16 mouse cellular contexts compared by ENCODE assay signal in genomic region chr3:51118706-51119105, GRCm38 (mm10).
DNase-seq lines count a peak whose midpoint lies in the region; ATAC-seq and TF ChIP-seq lines count a peak whose summit lies in the region.
"Had no signal": no experiment of that assay in that cellular context is flagged by ENCODE, and none has a peak within 500 bp of the region (broad histone marks: within the 10 kb centered on the region; RNA-seq: fewer than 3 reads in every experiment).

No protein-coding gene starts in this region.

- ATAC-seq in kidney, embryonic 16.5 days (ENCODE audit: low FRiP score, low TSS enrichment) = no peak
- ATAC-seq in neural tube, embryonic 15.5 days (ENCODE audit: low FRiP score) = no peak
- ATAC-seq: forebrain, embryonic 15.5 days had no signal

- H3K9ac ChIP-seq in kidney, embryonic 16.5 days (replicated peaks; ENCODE audit: low read length) = no peak overlapping the region
- no peak overlapping the region for H3K9ac ChIP-seq in neural tube, embryonic 15.5 days (replicated peaks)
- H3K9ac ChIP-seq: forebrain, embryonic 15.5 days; heart, embryonic 15.5 days; hindbrain, embryonic 13.5 days; limb, embryonic 13.5 days had no signal

- no peaks in the 10 kb centered on the region for H3K4me1 ChIP-seq in kidney, adult 2 months (ENCODE audit: control insufficient read depth, insufficient read depth, low read length)
- H3K4me1 ChIP-seq in kidney, embryonic 16.5 days (ENCODE audit: insufficient read depth, low read length) = 0 out of 2 replicates have a peak, but pooled peaks cover 4% of the 10 kb centered on the region
- peaks cover 5% of the 10 kb centered on the region for H3K4me1 ChIP-seq in thymus, adult 2 months (replicated peaks; ENCODE audit: control insufficient read depth, insufficient read depth, low read length)
- peaks cover 8% of the 10 kb centered on the region for H3K4me1 ChIP-seq in neural tube, embryonic 15.5 days
- H3K4me1 ChIP-seq: heart, embryonic 15.5 days had no signal

- WGBS in kidney, adult 2 months = 66% methylated on average over 7 of the region's 7 CpGs
- 78% methylated on average over 7 of the region's 7 CpGs for WGBS in kidney, embryonic 16.5 days
- WGBS in thymus, adult 2 months = 15% methylated on average over 7 of the region's 7 CpGs
- 84% methylated on average over 7 of the region's 7 CpGs for WGBS in neural tube, embryonic 15.5 days

- H3K4me2 ChIP-seq in kidney, embryonic 16.5 days (replicated peaks; ENCODE audit: low read depth, low read length) = no peak overlapping the region
- H3K4me2 ChIP-seq in neural tube, embryonic 15.5 days = no peak overlapping the region
- H3K4me2 ChIP-seq: forebrain, embryonic 15.5 days; heart, embryonic 15.5 days; hindbrain, embryonic 13.5 days; limb, embryonic 13.5 days; midbrain, embryonic 11.5 days had no signal

- TF ChIP-seq CTCF in kidney, adult 2 months (conservative IDR thresholded peaks at IDR 0.05; ENCODE audit: insufficient read depth, insufficient read length, low read depth, low read length) = no peak
- TF ChIP-seq CTCF in thymus, adult 2 months (IDR thresholded peaks at IDR 0.05; ENCODE audit: borderline replicate concordance, control insufficient read depth, extremely low read depth, insufficient read depth, low read length, poor library complexity) = no peak

- no peak overlapping the region for H3K4me3 ChIP-seq in kidney, adult 2 months (ENCODE audit: insufficient read depth, low read depth, low read length)
- no peak overlapping the region for H3K4me3 ChIP-seq in kidney, embryonic 16.5 days (ENCODE audit: low read length)
- no peak overlapping the region for H3K4me3 ChIP-seq in thymus, adult 2 months (ENCODE audit: control insufficient read depth, insufficient read depth, low read length)
- no peak overlapping the region for H3K4me3 ChIP-seq in neural tube, embryonic 15.5 days (replicated peaks)
- H3K4me3 ChIP-seq: forebrain, embryonic 15.5 days; heart, embryonic 15.5 days; hindbrain, embryonic 13.5 days; left cerebral cortex, adult 2 months; limb, embryonic 13.5 days had no signal

- H3K36me3 ChIP-seq in kidney, adult 2 months (ENCODE audit: control insufficient read depth, insufficient read depth, low read length) = no peaks in the 10 kb centered on the region
- H3K36me3 ChIP-seq in kidney, embryonic 16.5 days (ENCODE audit: insufficient read depth, low read length) = no peaks in the 10 kb centered on the region
- H3K36me3 ChIP-seq in thymus, adult 2 months (ENCODE audit: control insufficient read depth, insufficient read depth, low read length) = no peaks in the 10 kb centered on the region
- H3K36me3 ChIP-seq in neural tube, embryonic 15.5 days = no peaks in the 10 kb centered on the region
- H3K36me3 ChIP-seq: forebrain, embryonic 15.5 days; heart, embryonic 15.5 days; hindbrain, embryonic 13.5 days; limb, embryonic 13.5 days had no signal

- no peaks in the 10 kb centered on the region for H3K9me3 ChIP-seq in kidney, embryonic 16.5 days (ENCODE audit: low read length)
- no peaks in the 10 kb centered on the region for H3K9me3 ChIP-seq in neural tube, embryonic 15.5 days (replicated peaks)
- H3K9me3 ChIP-seq: forebrain, embryonic 15.5 days; heart, embryonic 15.5 days; hindbrain, embryonic 13.5 days; limb, embryonic 13.5 days had no signal

- peak; percentile 63 for DNase-seq in kidney, adult 2 months
- DNase-seq in thymus, postnatal 36 days = peak; percentile 12
- DNase-seq in thymus, adult 2 months = no peak
- peak; percentile 13 for DNase-seq in c-Kit-positive CD71-positive TER-119-negative erythroid progenitor cells, embryonic 14.5 days (ENCODE audit: low read depth)
- peak; percentile 25 for DNase-seq in lung, postnatal 25 days (ENCODE audit: low spot score)
- DNase-seq in spleen, adult 18-20 months = no peak
- DNase-seq: cerebellum, adult 11-12 months; right cerebral cortex, postnatal 14 days had no signal

- H3K27ac ChIP-seq in kidney, adult 2 months (ENCODE audit: insufficient read depth, low read depth, low read length) = no peak overlapping the region
- no peak overlapping the region for H3K27ac ChIP-seq in kidney, embryonic 16.5 days (ENCODE audit: low read length)
- no peak overlapping the region for H3K27ac ChIP-seq in thymus, adult 2 months (ENCODE audit: control insufficient read depth, insufficient read depth, low read length)
- no peak overlapping the region for H3K27ac ChIP-seq in neural tube, embryonic 15.5 days (replicated peaks)
- H3K27ac ChIP-seq: forebrain, embryonic 15.5 days; heart, embryonic 15.5 days; hindbrain, embryonic 13.5 days; left cerebral cortex, adult 2 months; limb, embryonic 13.5 days had no signal

- no peaks in the 10 kb centered on the region for H3K27me3 ChIP-seq in kidney, adult 2 months (replicated peaks; ENCODE audit: control insufficient read depth, insufficient read depth, low read length)
- no peaks in the 10 kb centered on the region for H3K27me3 ChIP-seq in kidney, embryonic 16.5 days (ENCODE audit: insufficient read depth, low read length)
- no peaks in the 10 kb centered on the region for H3K27me3 ChIP-seq in thymus, adult 2 months (ENCODE audit: control insufficient read depth, insufficient read depth, low read length)
- H3K27me3 ChIP-seq in neural tube, embryonic 15.5 days (replicated peaks) = no peaks in the 10 kb centered on the region
- H3K27me3 ChIP-seq: forebrain, embryonic 15.5 days; heart, embryonic 15.5 days; hindbrain, embryonic 13.5 days; limb, embryonic 13.5 days had no signal

- TF ChIP-seq POLR2A in kidney, adult 2 months (IDR thresholded peaks at IDR 0.05; ENCODE audit: low read depth, low read length) = no peak
- TF ChIP-seq POLR2A in thymus, adult 2 months (IDR thresholded peaks at IDR 0.05; ENCODE audit: control insufficient read depth, extremely low read depth, insufficient read depth, low read length, poor library complexity) = no peak

Comparison
In these comparisons a context has a peak if more than half of its experiments do, and no peak if none do; other contexts are left out.
1. DNase-seq: peak in kidney, adult 2 months (single experiment), thymus, postnatal 36 days (2 of 2), c-Kit-positive CD71-positive TER-119-negative erythroid progenitor cells, embryonic 14.5 days (single experiment) and lung, postnatal 25 days (single experiment); none in thymus, adult 2 months (single experiment) and spleen, adult 18-20 months (0 of 2).